Mouse (Mus musculus) T-cell, adult 66 days (primary cell): ENCODE results near the gene Gpam. TPM values are rescaled to one million over a fixed set of nuclear protein-coding genes. Genes with fewer than 3 reads are reported as not detected.

Experiments
- total RNA-seq, 2 experiments: library from RNA; stranded (reverse); gene quantifications; 3 replicates in 1 of 2; 4 replicates in 1 of 2; pipeline ENCODE4 v1.2.4; 2023

Gpam gene
- 1 to 10 TPM; 6.6 to 7.3 TPM for total RNA-seq

GRCm38 (mm10) chr19:55127072-55127718 lies at the start of gene Gpam:
Gpam (minus strand) TSS chr19:55127238.

Other genes with a start within 250 kb of the Gpam start
- gene Tectb, start 53.5 kb upstream of the Gpam start, total RNA-seq: not detected
- not detected for gene Gucy2g, start 114.0 kb upstream of the Gpam start, total RNA-seq
- gene Acsl5, start 124.7 kb upstream of the Gpam start, total RNA-seq: 10 to 100 TPM; 46.1 to 60.6 TPM
- gene Zdhhc6, start 188.8 kb upstream of the Gpam start, total RNA-seq: 10 to 100 TPM; 27.6 to 35.0 TPM
- gene Vti1a, start 189.1 kb upstream of the Gpam start, total RNA-seq: 10 to 100 TPM; 47.0 to 52.1 TPM